Mouse (Mus musculus) midbrain, embryonic 11.5 days (tissue): ENCODE data around the gene Jaml. TPM values are rescaled to one million over a fixed set of nuclear protein-coding genes. Genes with fewer than 3 reads are reported as not detected.

Experiments
- ATAC-seq: fragments of 200-750 bp; cut with Nextera tagmentation; 2 replicates; pipeline ENCODE4 v1.8.0; 2017; ENCODE audit warnings: moderate TSS enrichment, moderate library complexity; ENCODE audit not compliant: low FRiP score
- DNase-seq: peaks from one replicate; pipeline ENCODE4 v3.0.0; 2015; ENCODE audit warnings: low spot score; ENCODE audit errors: missing footprints
- H3K27ac ChIP-seq: fragments of 300-500 bp; sonication (generic); 2 replicates; pipeline ENCODE4 v1.5.1; 2014; ENCODE audit warnings: low read depth, low read length
- H3K27me3 ChIP-seq: fragments of 300-500 bp; sonication (generic); 2 replicates; pipeline ENCODE4 v1.6.1; 2014; ENCODE audit warnings: mild to moderate bottlenecking, low read length, moderate library complexity, mixed read lengths; ENCODE audit not compliant: control insufficient read depth, insufficient read depth
- H3K36me3 ChIP-seq: fragments of 300-500 bp; sonication (generic); 2 replicates; pipeline ENCODE4 v1.6.1; 2014; ENCODE audit warnings: mild to moderate bottlenecking, low read length, moderate library complexity, mixed read lengths; ENCODE audit not compliant: control insufficient read depth, insufficient read depth
- H3K4me1 ChIP-seq: fragments of 300-500 bp; sonication (generic); 2 replicates; pipeline ENCODE4 v1.6.1; 2014; ENCODE audit warnings: low read length; ENCODE audit not compliant: control insufficient read depth, insufficient read depth
- H3K4me2 ChIP-seq: fragments of 300-500 bp; sonication (generic); 2 replicates; pipeline ENCODE4 v1.6.1; 2014; ENCODE audit warnings: mild to moderate bottlenecking, moderate library complexity
- H3K4me3 ChIP-seq: fragments of 300-500 bp; sonication (generic); 2 replicates; pipeline ENCODE4 v1.5.1; 2014; ENCODE audit warnings: low read depth, low read length
- H3K9ac ChIP-seq: fragments of 300-500 bp; sonication (generic); 2 replicates; pipeline ENCODE4 v1.6.1; 2014; ENCODE audit warnings: low read length
- H3K9me3 ChIP-seq: fragments of 300-500 bp; sonication (generic); 2 replicates; pipeline ENCODE4 v1.6.1; 2016; ENCODE audit warnings: low read length; ENCODE audit not compliant: control insufficient read depth
- WGBS: fragments of 180-500 bp; shearing (Covaris S2); extraction: QIAGEN DNeasy Blood & Tissue Kit; methylation state at CpG from one replicate; pipeline ENCODE4 v1.1.7; 2014; 5-methylcytosine and 5-hydroxymethylcytosine counted together
- polyA plus RNA-seq: library from polyadenylated mRNA; unstranded; fragments of >200 nt; fragmentation: Nextera tagmentation; extraction: Ambion mirVana; gene quantifications from 2 replicates; pipeline ENCODE4 v1.2.1, GENCODE M21; 2014

Jaml gene
- polyA plus RNA-seq, 1 experiment from 2014 or later: 0.31 TPM

DNA sequence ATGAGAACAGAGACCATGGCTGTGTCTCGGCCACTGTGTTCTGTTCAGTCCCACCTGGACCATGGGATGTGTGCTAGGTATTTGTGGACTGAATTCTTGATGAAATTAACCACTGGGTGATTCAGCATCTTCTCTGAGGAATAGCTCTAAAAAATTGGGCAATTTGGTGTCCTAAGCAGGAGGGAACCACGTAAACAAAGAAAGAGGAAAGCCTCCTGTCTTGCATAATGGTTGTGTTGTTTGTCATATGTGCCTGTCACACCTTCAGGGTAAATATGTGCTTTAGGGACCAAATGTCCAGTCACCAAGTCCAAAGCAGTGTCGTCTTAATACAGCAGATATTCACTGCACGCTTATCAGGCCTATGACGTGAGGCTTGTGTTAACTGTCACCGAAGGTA lies 14.6 kb upstream of the Jaml start:
- WGBS: 87% methylated on average over 6 of the region's 6 CpGs
- no peaks in the 10 kb centered on the region for H3K36me3 ChIP-seq
- no peaks in the 10 kb centered on the region for H3K4me1 ChIP-seq
- H3K4me2 ChIP-seq: no peak overlapping the region
- ATAC-seq (no peak), DNase-seq (no peak)
- no peak overlapping the region for H3K27ac ChIP-seq
- no peak overlapping the region for H3K4me3 ChIP-seq
- no peak overlapping the region for H3K9ac ChIP-seq
- H3K27me3 ChIP-seq: no peaks in the 10 kb centered on the region
- no peaks in the 10 kb centered on the region for H3K9me3 ChIP-seq

DNA sequence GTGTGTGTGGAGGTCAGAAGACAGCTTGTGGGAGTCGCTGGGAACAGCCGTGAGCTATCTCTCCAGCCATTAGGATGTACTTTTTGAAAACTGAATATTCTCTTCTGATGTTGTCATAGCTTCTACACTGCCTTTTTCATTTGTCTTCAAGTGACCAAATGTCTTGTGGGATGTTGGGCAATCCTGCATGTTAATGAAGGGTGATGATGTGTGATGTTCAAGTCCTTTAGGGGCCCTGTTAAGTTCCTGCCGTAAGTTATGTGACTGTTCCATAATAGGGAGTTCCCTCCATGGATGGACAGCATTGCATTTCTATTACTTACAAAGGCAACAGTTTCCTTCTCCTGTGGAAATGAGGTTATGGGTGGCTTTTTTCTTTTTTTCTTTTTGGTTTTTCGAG lies 12.2 kb upstream of the Jaml start:
- ATAC-seq: no peak
- H3K4me1 ChIP-seq: no peaks in the 10 kb centered on the region
- no peak for DNase-seq
- WGBS: 93% methylated on average over 4 of the region's 4 CpGs
- no peak overlapping the region for H3K4me2 ChIP-seq
- no peaks in the 10 kb centered on the region for H3K9me3 ChIP-seq
- H3K27me3 ChIP-seq: no peaks in the 10 kb centered on the region
- no peak overlapping the region for H3K27ac ChIP-seq
- no peaks in the 10 kb centered on the region for H3K36me3 ChIP-seq
- no peak overlapping the region for H3K4me3 ChIP-seq
- H3K9ac ChIP-seq: no peak overlapping the region

DNA sequence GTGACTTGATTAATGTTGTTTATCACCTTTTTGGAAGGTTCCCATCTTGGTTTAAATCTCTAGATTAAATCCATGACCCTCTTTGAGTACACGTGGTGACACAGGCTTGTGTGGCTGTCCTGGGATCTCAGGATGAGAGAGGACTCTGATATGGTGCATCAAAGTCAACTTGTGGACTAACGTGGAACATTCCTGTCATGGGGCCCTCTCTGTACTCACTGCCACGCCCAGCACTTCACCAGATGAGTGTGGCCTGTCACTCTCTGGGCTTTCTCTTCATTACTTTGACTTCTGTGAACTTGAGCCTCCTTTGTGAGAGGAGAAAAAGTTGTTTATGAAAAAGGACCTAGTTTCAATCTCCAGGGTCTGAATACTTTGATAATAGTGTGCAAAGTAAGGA lies 7.2 kb upstream of the Jaml start:
- ATAC-seq: no peak
- WGBS: 61% methylated on average over 3 of the region's 3 CpGs

DNA sequence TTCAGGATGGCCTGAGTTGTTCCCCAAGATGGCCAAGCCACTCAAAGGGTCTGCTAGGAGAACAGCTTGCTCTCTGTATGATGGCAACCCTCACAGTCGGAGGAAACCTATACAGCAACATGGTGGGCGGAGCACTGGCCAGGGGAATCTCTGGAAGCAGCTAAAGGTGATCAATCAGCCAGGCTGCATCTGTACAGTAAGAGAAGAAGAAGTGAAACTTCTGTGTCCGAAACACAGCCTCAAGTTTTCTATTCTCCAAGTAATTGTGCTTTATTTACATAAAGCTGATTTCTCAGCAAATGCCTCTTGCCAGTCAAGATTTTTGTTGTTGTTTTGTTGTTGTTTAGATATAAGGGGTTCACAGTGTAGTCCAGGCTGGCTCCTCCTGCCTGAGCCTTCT lies 1.1 kb upstream of the Jaml start:
- H3K4me2 ChIP-seq: no peak overlapping the region
- ATAC-seq: no peak
- no peaks in the 10 kb centered on the region for H3K36me3 ChIP-seq
- no peak overlapping the region for H3K4me3 ChIP-seq
- H3K4me1 ChIP-seq: no peaks in the 10 kb centered on the region
- H3K27ac ChIP-seq: no peak overlapping the region
- no peak for DNase-seq
- H3K27me3 ChIP-seq: no peaks in the 10 kb centered on the region
- WGBS: 71% methylated on average over 3 of the region's 3 CpGs
- no peak overlapping the region for H3K9ac ChIP-seq
- no peaks in the 10 kb centered on the region for H3K9me3 ChIP-seq

More for the DNA sequence above, 7.2 kb upstream of the Jaml start:
- no peak overlapping the region for H3K27ac ChIP-seq
- H3K36me3 ChIP-seq: no peaks in the 10 kb centered on the region
- no peak overlapping the region for H3K9ac ChIP-seq
- H3K9me3 ChIP-seq: no peaks in the 10 kb centered on the region
- H3K4me3 ChIP-seq: no peak overlapping the region
- no peak overlapping the region for H3K4me2 ChIP-seq
- H3K27me3 ChIP-seq: no peaks in the 10 kb centered on the region
- no peaks in the 10 kb centered on the region for H3K4me1 ChIP-seq
- DNase-seq: no peak

DNA sequence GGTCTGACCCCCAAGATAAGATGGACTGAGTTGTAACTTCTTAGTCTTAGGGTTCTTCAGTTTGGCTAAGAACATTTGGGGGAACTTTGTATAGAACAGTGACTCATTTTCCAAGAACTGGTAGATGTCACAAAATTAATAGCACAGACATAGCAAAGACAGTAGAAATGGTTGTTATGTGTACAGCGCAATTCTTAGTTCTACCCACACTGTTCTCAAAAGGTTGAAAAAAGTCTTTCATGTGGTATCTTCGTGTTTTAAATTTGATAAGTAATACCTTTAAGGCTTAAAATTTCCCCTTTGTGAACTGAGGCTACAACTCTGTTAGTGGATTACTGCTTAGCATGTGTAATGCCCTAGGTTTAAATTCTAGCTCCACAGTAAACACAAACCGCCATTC lies 4.1 kb downstream of the Jaml start:
- Histone ChIP-seq H3K36me3 (no peaks in the 10 kb centered on the region), H3K27ac (no peak overlapping the region), H3K4me2 (no peak overlapping the region), H3K9ac (no peak overlapping the region), H3K4me1 (no peaks in the 10 kb centered on the region), H3K27me3 (no peaks in the 10 kb centered on the region), H3K9me3 (no peaks in the 10 kb centered on the region), H3K4me3 (no peak overlapping the region)
- no peak for DNase-seq
- WGBS: 81% methylated on average over 3 of the region's 3 CpGs
- no peak for ATAC-seq

DNA sequence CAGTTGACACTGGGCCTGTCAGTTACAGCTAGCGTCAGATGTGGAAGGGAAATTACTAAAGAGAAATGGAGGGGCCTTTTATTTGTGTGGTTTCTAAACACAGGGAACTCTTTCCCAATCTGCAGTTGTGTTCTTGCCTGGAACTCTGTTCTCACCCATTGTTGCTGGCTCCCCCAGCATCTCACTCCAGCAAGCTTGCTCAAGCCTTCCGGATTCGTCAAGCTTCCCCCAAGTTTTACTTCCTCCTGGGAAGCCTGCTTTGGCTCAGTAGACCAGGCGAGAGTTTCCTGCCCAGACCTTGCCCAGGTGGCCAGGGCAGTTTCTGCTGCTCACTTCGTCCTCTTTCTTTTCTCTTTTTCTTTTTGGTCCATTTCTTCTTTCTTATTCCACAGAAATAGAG lies 5.6 kb downstream of the Jaml start:
- no peak overlapping the region for H3K9ac ChIP-seq
- DNase-seq (no peak), ATAC-seq (no peak)
- no peaks in the 10 kb centered on the region for H3K27me3 ChIP-seq
- 82% methylated on average over 5 of the region's 5 CpGs for WGBS
- H3K9me3 ChIP-seq: no peaks in the 10 kb centered on the region
- H3K4me3 ChIP-seq: no peak overlapping the region
- H3K36me3 ChIP-seq: no peaks in the 10 kb centered on the region
- no peak overlapping the region for H3K27ac ChIP-seq
- H3K4me1 ChIP-seq: no peaks in the 10 kb centered on the region
- no peak overlapping the region for H3K4me2 ChIP-seq

DNA sequence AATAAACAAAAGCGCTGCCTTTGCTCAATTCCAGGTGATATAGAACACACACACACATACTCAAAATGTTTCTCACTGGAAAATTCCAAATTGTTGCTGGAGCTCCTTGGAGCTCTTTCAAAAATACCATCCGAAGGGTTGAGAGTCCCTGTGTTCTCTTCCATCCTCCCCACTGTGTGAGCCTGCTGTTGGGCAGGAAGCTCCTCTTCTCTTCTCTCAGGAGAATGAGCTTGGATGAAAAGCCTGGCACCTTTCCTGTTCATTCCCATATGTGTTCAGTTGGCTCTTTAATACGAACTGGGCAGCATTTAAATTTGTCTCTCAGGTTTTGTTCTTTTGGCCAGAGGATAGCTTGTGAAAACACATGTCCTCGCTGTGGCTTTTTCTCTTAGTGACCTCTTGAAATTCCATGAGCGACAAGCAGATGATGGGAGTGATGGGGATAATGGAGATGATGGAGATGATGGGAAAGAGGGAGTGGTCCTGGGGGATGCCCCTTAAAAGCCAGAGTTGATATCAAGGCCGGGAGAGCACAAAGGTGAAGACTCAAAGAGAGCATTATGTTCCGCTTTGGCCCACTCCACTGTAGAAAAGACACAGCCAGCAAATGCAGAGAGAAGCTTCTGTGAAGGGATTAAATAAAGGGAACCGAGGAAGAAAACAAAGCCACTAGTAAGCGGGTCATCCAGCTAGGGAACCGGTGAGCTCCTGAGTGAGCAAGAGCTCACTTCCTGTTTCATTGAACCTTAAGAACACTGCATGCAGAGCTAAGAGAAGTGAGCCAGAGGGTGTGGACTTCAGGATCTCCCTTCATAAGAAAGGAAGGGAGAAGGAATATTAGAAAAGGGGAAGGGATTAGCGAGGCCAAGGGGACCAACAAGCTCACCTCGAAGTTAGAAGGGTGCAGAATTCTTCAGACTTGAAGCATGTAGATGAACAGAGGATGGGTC lies 7.0 kb downstream of the Jaml start:
- WGBS: 81% methylated on average over 12 of the region's 12 CpGs
- H3K9me3 ChIP-seq: no peaks in the 10 kb centered on the region
- no peaks in the 10 kb centered on the region for H3K36me3 ChIP-seq
- H3K4me2 ChIP-seq: no peak overlapping the region
- no peaks in the 10 kb centered on the region for H3K27me3 ChIP-seq
- no peak overlapping the region for H3K9ac ChIP-seq
- no peaks in the 10 kb centered on the region for H3K4me1 ChIP-seq
- DNase-seq: no peak
- ATAC-seq: no peak
- no peak overlapping the region for H3K4me3 ChIP-seq
- H3K27ac ChIP-seq: no peak overlapping the region

DNA sequence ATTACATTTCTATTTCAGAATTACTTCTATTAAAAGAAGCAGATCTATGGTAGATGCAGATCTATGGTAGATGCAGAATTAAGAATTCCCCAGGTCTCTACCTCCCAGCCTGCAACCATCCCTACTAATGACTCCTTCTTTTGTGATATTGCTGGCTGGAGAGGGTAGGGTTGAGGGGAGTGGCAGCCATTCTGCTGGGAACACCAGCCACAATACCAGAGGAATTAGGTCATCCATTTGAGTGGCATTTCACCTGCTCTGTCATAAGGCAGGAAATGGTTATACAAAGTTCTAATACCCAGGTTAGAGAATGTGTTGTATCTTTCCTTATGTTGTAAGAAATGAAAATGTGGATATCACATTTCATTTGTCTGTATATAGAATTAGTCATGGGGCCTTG lies 9.1 kb downstream of the Jaml start:
- Histone ChIP-seq H3K27me3 (no peaks in the 10 kb centered on the region), H3K4me2 (no peak overlapping the region), H3K36me3 (no peaks in the 10 kb centered on the region), H3K4me3 (no peak overlapping the region), H3K27ac (no peak overlapping the region), H3K9me3 (no peaks in the 10 kb centered on the region), H3K9ac (no peak overlapping the region), H3K4me1 (no peaks in the 10 kb centered on the region)
- DNase-seq: no peak
- ATAC-seq: no peak

DNA sequence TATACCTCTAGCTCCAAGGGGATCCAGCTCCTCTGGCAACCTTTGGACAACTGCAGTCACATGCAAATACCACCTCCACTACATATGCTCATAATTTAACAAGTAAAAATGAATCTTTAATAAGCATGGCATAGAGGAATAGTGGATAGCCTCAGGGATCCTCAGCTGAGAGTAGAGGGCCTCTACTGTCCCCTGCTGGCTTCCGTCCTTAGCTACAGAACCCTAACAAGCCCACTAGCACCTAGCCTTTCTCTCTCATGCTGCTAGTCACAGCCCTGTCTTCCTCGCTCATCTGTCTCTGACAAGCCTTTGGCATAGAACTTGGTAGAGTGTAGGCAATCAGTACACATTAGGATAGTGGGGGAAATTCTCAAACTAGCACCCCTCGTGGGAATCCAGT lies 11.8 kb downstream of the Jaml start:
- H3K4me1 ChIP-seq: no peaks in the 10 kb centered on the region
- H3K4me2 ChIP-seq: no peak overlapping the region
- H3K27ac ChIP-seq: no peak overlapping the region
- H3K27me3 ChIP-seq: no peaks in the 10 kb centered on the region
- DNase-seq: no peak
- H3K4me3 ChIP-seq: no peak overlapping the region
- H3K9me3 ChIP-seq: no peaks in the 10 kb centered on the region
- WGBS: 77% methylated on average over 3 of the region's 3 CpGs
- no peaks in the 10 kb centered on the region for H3K36me3 ChIP-seq
- ATAC-seq: no peak
- no peak overlapping the region for H3K9ac ChIP-seq
